Mouse (Mus musculus) myocyte (in vitro differentiated cells): Measurements from ENCODE around the gene Otop3.

Source experiments
- CEBPB ChIP-seq: IDR thresholded peaks from 2 replicates; pipeline ENCODE4 v1.6.1; 2011; ENCODE audit warnings: mild to moderate bottlenecking, moderate library complexity; ENCODE audit not compliant: poor library complexity, insufficient read depth, severe bottlenecking
- E2F4 ChIP-seq: IDR thresholded peaks from one replicate; pipeline ENCODE4 v1.6.1; 2011; ENCODE audit warnings: mild to moderate bottlenecking, control low read depth, moderate library complexity; ENCODE audit not compliant: insufficient read depth
- MYOD1 ChIP-seq, 3 experiments: IDR thresholded peaks; one replicate each; pipeline ENCODE4 v1.6.1; 2011; ENCODE audit warnings: control low read depth in 2 of 3, low read depth in 2 of 3, mild to moderate bottlenecking in 2 of 3, moderate library complexity in 1 of 3; ENCODE audit not compliant: insufficient read length in 2 of 3, control insufficient read depth in 1 of 3
- POLR2A ChIP-seq: IDR thresholded peaks from one replicate; pipeline ENCODE4 v1.6.1; 2011; ENCODE audit warnings: low read depth, mild to moderate bottlenecking, control low read depth, moderate library complexity; ENCODE audit not compliant: insufficient read length
- USF1 ChIP-seq: IDR thresholded peaks from one replicate; pipeline ENCODE4 v1.6.1; 2011; ENCODE audit warnings: low read depth, mild to moderate bottlenecking, control low read depth, moderate library complexity

DNA sequence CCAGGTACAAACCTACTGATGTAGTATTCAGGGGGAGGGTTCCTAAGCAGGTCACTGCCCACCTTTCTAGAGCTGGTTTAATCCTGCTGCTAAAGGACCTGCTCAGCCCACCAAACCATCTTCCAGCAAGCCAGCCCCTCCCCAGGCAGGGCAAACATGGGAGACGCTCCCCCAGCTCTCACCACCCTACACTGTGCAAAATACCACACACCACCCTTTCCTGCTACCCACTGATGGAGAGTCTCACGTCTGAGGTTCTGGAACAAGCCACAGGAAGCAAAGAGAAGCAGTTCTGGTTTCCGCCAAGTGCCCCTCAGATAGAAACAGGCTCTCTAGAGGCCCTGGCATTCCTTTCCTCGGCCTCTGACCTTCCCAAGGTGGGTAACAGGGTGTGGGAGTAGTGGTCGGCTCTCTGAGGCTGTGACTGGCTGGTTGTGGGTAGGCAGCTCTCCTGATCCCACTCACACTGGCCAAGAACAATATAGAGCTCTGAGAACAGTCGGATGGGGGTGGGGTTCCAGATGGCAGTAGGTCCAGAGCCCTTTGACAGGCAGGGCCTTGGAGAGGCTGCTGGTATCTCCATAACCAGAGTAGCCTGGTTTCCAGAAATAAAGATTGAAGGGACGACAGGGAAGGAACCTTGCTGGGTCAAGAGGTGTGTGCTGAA, 31.6 kb downstream of the Otop3 start:
- TF ChIP-seq CEBPB (no peak), MYOD1 (IDR thresholded peaks at IDR 0.05; ENCODE audit: control insufficient read depth in 1 of 3, insufficient read length in 2 of 3, low read depth in 2 of 3) (no peak), POLR2A (no peak), E2F4 (no peak), USF1 (no peak)
